16 mouse cellular contexts compared by ENCODE assay signal in the genomic region with DNA sequence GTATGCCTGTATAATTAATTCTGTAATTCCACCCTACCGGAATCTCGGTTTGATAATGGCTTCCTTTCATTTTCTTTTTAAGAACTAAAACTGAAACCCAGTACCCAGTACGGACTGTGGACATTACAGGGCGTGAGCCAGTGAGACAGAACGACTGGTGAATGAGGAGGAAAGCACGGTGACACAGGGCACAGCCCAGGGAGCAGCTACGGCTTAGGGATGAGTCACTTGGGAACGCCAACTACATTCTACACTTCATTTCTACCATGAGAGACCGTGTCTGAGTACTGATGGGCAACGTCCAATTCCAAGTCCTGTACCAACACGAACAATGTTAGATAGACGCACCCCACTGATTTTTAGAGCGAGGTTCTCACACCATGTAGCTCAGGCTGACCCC.
"Had no signal": no experiment of that assay in that cellular context is flagged by ENCODE, and none has a peak within 500 bp of the region (broad histone marks: within the 10 kb centered on the region; RNA-seq: fewer than 3 reads in every experiment).

No protein-coding gene starts in this region.

- H3K27ac ChIP-seq: kidney, postnatal 0 days; left cerebral cortex, adult 2 months; liver, embryonic 12.5 days; midbrain, embryonic 10.5 days; neural tube, embryonic 12.5 days had no signal

- H3K27me3 ChIP-seq: limb, embryonic 15.5 days; liver, embryonic 12.5 days; neural tube, embryonic 12.5 days had no signal

- H3K4me2 ChIP-seq: limb, embryonic 15.5 days; liver, embryonic 12.5 days; lung, embryonic 14.5 days; neural tube, embryonic 12.5 days had no signal

- ATAC-seq: liver, embryonic 12.5 days had no signal

- H3K4me3 ChIP-seq: left cerebral cortex, adult 2 months; limb, embryonic 15.5 days; liver, embryonic 12.5 days; midbrain, embryonic 10.5 days; neural tube, embryonic 12.5 days had no signal

- H3K9me3 ChIP-seq: limb, embryonic 15.5 days; liver, embryonic 12.5 days; midbrain, embryonic 10.5 days; neural tube, embryonic 12.5 days had no signal

- DNase-seq: kidney, adult 11 months; kidney, adult 9 months; kidney, postnatal 36 days; lung, embryonic 14.5 days; lung, postnatal 10 days; lung, postnatal 4 days; midbrain, embryonic 14.5 days; retina, postnatal 1 day; right cerebral cortex, postnatal 25 days; thymus, postnatal 36 days had no signal

- H3K9ac ChIP-seq: limb, embryonic 15.5 days; liver, embryonic 12.5 days; lung, embryonic 14.5 days; neural tube, embryonic 12.5 days had no signal

- H3K4me1 ChIP-seq: midbrain, embryonic 10.5 days; neural tube, embryonic 12.5 days had no signal
